Mouse (Mus musculus) ovary, postnatal 36 days (tissue): ENCODE results near the gene Farsb.

Experiments
- DNase-seq: peaks from one replicate; pipeline ENCODE4 v3.0.0; 2022; ENCODE audit warnings: low spot score, mixed read lengths

Farsb gene

GRCm38 (mm10) chr1:78419593-78419992, 69.1 kb downstream of the Farsb start:
- DNase-seq, result peak; percentile 74

GRCm38 (mm10) chr1:78417154-78417911, 71.4 kb downstream of the Farsb start:
- no peak for DNase-seq

GRCm38 (mm10) chr1:78414421-78414820, 74.3 kb downstream of the Farsb start:
- no peak for DNase-seq

- peak; percentile 31 for DNase-seq
These were observed 76.0 kb downstream of the Farsb start for GRCm38 (mm10) chr1:78412668-78413067.

GRCm38 (mm10) chr1:78409396-78409795, 79.3 kb downstream of the Farsb start:
- no peak for DNase-seq

GRCm38 (mm10) chr1:78401413-78401812, 87.3 kb downstream of the Farsb start:
- no peak for DNase-seq

GRCm38 (mm10) chr1:78399755-78400154, 88.9 kb downstream of the Farsb start:
- no peak for DNase-seq

- peak; percentile 11 for DNase-seq
These were observed 92.3 kb downstream of the Farsb start for GRCm38 (mm10) chr1:78396320-78396913.

- DNase-seq, result no peak
These were observed 93.0 kb downstream of the Farsb start for GRCm38 (mm10) chr1:78395737-78396136.

- DNase-seq, result no peak
These were observed 93.4 kb downstream of the Farsb start for GRCm38 (mm10) chr1:78395191-78395735.

GRCm38 (mm10) chr1:78388848-78389247, 99.8 kb downstream of the Farsb start:
- no peak for DNase-seq

GRCm38 (mm10) chr1:78387854-78388253, 100.8 kb downstream of the Farsb start:
- DNase-seq, result no peak

- DNase-seq, result no peak
These were observed 107.7 kb downstream of the Farsb start for GRCm38 (mm10) chr1:78380950-78381349.

GRCm38 (mm10) chr1:78375058-78375457, 113.6 kb downstream of the Farsb start:
- no peak for DNase-seq

- no peak for DNase-seq
These were observed 114.9 kb downstream of the Farsb start for GRCm38 (mm10) chr1:78373836-78374235.

GRCm38 (mm10) chr1:78372316-78372715, 116.4 kb downstream of the Farsb start:
- no peak for DNase-seq

- DNase-seq, result no peak
These were observed 117.0 kb downstream of the Farsb start for GRCm38 (mm10) chr1:78371569-78372236.

GRCm38 (mm10) chr1:78370121-78370520, 118.6 kb downstream of the Farsb start:
- no peak for DNase-seq
